ENCODE assay signal across 19 mouse cellular contexts in the genomic region with DNA sequence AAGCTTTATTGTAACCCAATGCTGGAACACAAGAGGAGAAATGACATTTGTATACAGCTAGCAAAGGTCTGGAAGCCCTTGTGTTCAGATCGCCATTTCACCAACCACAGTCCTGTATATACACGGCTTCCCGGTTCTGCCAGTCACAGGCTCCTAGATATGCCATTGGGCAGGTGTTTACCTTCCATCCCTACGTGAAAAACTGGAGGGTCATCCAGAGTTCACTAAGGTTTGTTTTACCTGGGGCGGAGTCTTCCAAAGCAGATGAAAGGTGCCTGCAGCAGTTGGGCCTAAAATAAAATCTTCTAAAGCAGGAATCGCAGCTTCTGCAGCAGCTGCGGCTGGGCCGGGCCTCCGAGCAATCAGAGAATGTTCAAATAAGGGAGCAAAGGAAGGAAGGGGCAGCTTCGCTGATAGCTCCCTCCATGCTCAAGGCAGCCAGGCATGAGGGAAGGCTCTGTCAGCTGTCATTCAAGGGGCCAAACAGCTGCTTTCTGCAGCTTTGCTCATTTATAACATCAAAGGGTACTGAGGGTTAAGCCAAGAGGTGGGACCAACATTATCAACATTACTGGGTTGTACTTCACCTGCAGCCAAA.
A peak's percentile ranks its signal among the peaks of the same experiment; 100 is the strongest.
DNase-seq lines count a peak whose midpoint lies in the region; ATAC-seq and TF ChIP-seq lines count a peak whose summit lies in the region.
"Had no signal": no experiment of that assay in that cellular context is flagged by ENCODE, and none has a peak within 500 bp of the region (broad histone marks: within the 10 kb centered on the region; RNA-seq: fewer than 3 reads in every experiment).

No protein-coding gene starts in this region.

- WGBS in liver, embryonic 12.5 days (ENCODE audit: insufficient replicate concordance) = 58% methylated on average over 10 of the region's 10 CpGs
- WGBS in embryonic facial prominence, embryonic 10.5 days = 70% methylated on average over 10 of the region's 10 CpGs
- WGBS in large intestine, adult 2 months = 30% methylated on average over 10 of the region's 10 CpGs

- intact Hi-C loops in gastrocnemius, postnatal 36 days (cut with DNase I) = no loop called here

- peaks cover 17% of the 10 kb centered on the region for H3K4me1 ChIP-seq in liver, embryonic 12.5 days
- peaks cover 25% of the 10 kb centered on the region for H3K4me1 ChIP-seq in E14TG2a.4 (replicated peaks; ENCODE audit: low read depth, low read length)
- peaks cover 37% of the 10 kb centered on the region for H3K4me1 ChIP-seq in embryonic facial prominence, embryonic 10.5 days

- DNase-seq in liver = peak; percentile 18
- no peak for DNase-seq in embryonic facial prominence, embryonic 10.5 days (ENCODE audit: low spot score)
- DNase-seq in large intestine, adult 2 months (ENCODE audit: low read depth, low spot score) = peak; percentile 32
- no peak for DNase-seq in gastrocnemius, postnatal 36 days
- DNase-seq in thymus, postnatal 10 days (ENCODE audit: low spot score in 2 of 2) = no peak
- DNase-seq in right cerebral cortex, adult 18-20 months = no peak
- DNase-seq: cerebellum, adult 11 months; cerebellum, postnatal 36 days; gastrocnemius, adult 2 months; heart, postnatal 36 days; kidney, adult 8-10 months; kidney, postnatal 4 days; layer of hippocampus, postnatal 36 days; liver, embryonic 13.5 days; midbrain, embryonic 14.5 days; thymus, postnatal 14 days had no signal

- H3K4me3 ChIP-seq in liver, embryonic 12.5 days = no peak overlapping the region
- peak overlapping the region; percentile 48 for H3K4me3 ChIP-seq in E14TG2a.4 (replicated peaks; ENCODE audit: low read length)
- no peak overlapping the region for H3K4me3 ChIP-seq in embryonic facial prominence, embryonic 10.5 days
- H3K4me3 ChIP-seq: gastrocnemius, adult 2 months; liver, embryonic 13.5 days had no signal

- no peak for TF ChIP-seq CTCF in E14TG2a.4 (conservative IDR thresholded peaks at IDR 0.05; ENCODE audit: low read length)

- H3K4me2 ChIP-seq in liver, embryonic 12.5 days = no peak overlapping the region
- H3K4me2 ChIP-seq: liver, embryonic 13.5 days had no signal

- ATAC-seq in liver, embryonic 12.5 days = no peak
- ATAC-seq: hindbrain, embryonic 16.5 days had no signal

- H3K36me3 ChIP-seq in liver, embryonic 12.5 days = no peaks in the 10 kb centered on the region
- H3K36me3 ChIP-seq in E14TG2a.4 (ENCODE audit: insufficient read depth, low read length) = no peaks in the 10 kb centered on the region
- H3K36me3 ChIP-seq in embryonic facial prominence, embryonic 10.5 days (replicated peaks) = no peaks in the 10 kb centered on the region
- H3K36me3 ChIP-seq: liver, embryonic 13.5 days had no signal

- no peak overlapping the region for H3K27ac ChIP-seq in liver, embryonic 12.5 days
- 0 out of 2 replicates have a peak overlapping the region, but pooled peaks have one; percentile 15 for H3K27ac ChIP-seq in embryonic facial prominence, embryonic 10.5 days (replicated peaks)
- H3K27ac ChIP-seq: gastrocnemius, adult 2 months; liver, embryonic 13.5 days had no signal

- H3K9me3 ChIP-seq in liver, embryonic 12.5 days (replicated peaks) = no peaks in the 10 kb centered on the region
- no peaks in the 10 kb centered on the region for H3K9me3 ChIP-seq in E14TG2a.4 (ENCODE audit: low read length)
- 0 out of 2 replicates have a peak, but pooled peaks cover 4% of the 10 kb centered on the region for H3K9me3 ChIP-seq in embryonic facial prominence, embryonic 10.5 days
- H3K9me3 ChIP-seq: liver, embryonic 13.5 days had no signal

- no peak overlapping the region for H3K9ac ChIP-seq in liver, embryonic 12.5 days
- H3K9ac ChIP-seq: liver, embryonic 13.5 days had no signal

- H3K27me3 ChIP-seq in liver, embryonic 12.5 days (replicated peaks) = peaks cover 4% of the 10 kb centered on the region
- peaks cover 23% of the 10 kb centered on the region for H3K27me3 ChIP-seq in E14TG2a.4 (ENCODE audit: insufficient read depth, low read length)
- H3K27me3 ChIP-seq in embryonic facial prominence, embryonic 10.5 days (replicated peaks; ENCODE audit: low read depth, poor library complexity, severe bottlenecking) = no peaks in the 10 kb centered on the region

Comparison
In these comparisons a context has a peak if more than half of its experiments do, and no peak if none do; other contexts are left out.
1. DNase-seq: peak in liver (single experiment) and large intestine, adult 2 months (single experiment); none in embryonic facial prominence, embryonic 10.5 days (single experiment), gastrocnemius, postnatal 36 days (0 of 2), thymus, postnatal 10 days (0 of 2) and right cerebral cortex, adult 18-20 months (single experiment).